Mouse (Mus musculus) c-Kit-negative CD71-positive TER-119-positive erythroid progenitor cells, embryonic 14.5 days (primary cell): Measurements from ENCODE around the gene Wars2.

Experiments used
- DNase-seq: peaks from one replicate; pipeline ENCODE4 v3.0.0-alpha.2; 2013; ENCODE audit warnings: low read depth, low spot score

Gene Wars2

DNA sequence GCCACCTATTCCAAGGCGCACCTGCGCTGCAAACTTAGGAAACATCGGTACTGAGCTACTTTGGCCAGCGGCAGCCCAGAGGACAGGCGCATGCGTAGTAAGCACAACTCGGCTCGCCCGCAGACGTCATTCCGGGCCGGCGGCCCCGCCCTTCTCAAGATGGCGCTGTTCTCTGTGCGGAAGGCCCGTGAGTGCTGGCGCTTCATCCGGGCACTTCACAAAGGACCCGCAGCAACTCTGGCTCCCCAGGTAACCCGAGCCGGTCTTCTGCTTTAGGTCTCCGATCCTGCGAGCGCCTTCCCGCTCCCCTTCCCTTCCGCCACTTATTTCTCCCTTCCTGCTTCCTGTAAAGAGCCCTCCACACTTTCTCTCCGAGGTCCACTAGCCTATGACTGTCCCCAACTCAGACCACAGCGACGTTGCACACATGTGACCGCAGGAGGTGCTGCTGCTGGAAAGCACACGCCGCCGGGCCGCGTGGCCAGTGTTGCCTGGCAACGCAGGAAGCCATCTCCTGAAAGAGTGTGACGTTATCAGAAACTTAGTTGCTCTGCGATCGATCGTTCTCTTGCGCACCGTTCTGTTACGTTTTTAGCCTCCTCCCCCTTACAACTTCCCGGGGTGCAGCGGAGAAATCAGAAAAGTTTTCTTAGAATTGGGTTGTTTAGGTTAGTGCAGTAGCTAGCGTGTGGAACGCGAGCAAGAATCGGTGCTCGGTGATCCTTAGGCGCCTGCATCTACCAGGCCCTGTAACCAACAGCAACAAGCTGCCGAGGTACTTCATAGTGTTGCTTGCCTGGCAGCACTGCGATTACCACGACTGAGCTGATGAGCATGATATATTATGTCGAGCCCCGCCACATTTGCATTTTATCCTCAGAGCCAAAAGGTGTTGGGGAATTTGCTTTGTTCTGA is at the start of gene Wars2:
Wars2 (plus strand) TSS at position 129 of the 915 bp plus-strand sequence.
- peak; percentile 77 for DNase-seq

DNA sequence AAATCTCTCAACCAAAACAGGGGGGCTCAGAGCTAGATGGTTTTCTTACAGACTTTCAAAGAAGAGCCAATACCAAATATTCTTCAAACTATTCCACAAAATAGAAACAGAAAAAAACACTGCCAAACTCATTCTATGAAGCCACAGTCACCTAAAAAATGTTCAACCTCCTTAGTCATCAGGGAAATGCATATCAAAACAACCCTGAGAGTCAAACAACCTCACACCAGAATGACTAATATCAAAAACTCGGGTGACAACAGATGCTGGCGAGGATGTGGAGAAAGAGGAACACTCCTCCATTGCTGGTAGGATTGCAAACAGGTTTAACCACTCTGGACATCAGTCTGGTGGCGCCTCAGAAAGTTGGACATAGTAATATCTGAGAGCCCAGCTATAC is 44.1 kb upstream of the Wars2 start:
- DNase-seq, result no peak

DNA sequence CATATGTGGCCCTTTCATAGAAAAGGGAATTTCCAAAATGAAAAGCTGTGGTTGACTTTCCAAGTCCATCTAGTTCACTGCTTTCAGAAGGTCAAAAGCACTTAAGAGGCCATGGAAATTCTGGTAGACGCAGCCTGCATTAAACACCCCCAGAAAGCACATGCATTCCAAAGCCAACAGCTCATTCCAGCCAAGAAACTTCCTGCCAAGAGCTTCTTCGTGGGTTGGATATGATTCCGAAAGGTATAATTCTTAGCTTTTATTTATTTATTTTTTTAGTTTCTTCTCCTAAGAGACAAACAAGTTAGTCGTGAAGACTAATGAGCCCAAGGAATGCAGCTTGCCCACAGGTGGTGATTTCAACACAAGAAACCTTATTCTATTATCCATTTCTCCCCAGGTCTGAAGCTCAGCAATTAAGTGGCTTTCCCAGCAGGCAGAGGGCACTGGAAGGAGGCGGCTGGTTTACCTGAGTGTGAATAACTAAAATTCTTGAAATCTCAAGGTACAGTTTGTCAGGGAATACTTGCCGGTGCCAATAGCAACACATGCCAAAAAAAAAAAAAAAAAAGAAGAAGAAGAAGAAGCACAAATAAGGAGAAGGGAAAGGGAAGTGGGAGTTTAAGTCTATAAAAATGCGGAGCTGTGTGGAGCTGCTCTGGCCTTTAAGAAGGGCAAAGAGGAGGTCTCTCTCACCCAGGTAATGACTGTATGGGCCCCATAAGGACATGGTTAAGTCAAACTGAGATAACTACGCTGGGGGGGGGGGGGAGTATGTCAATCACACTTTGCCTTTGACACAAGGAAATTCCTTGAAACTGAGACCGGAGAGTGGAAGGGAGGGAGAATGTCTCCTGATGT is 30.3 kb upstream of the Wars2 start:
- DNase-seq, result no peak

DNA sequence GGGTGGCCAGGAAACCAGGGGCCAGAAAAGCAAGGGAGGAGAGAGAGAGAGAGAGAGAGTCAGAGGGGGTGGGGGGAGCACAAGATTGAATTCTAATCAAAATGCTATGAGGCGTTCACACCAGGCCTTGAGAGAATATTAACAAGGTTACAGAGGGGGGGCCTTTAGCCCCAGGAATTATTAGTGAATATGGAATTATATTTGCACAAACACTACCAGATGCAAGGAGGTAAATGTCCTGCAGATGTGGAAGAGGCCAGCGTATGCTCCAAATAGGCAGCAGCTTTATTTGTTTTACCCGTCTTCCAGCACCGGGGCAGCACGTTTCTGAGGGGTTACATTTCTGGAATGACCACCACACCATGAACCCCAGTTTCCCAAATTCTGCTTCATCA is 29.7 kb upstream of the Wars2 start:
- DNase-seq, result no peak

DNA sequence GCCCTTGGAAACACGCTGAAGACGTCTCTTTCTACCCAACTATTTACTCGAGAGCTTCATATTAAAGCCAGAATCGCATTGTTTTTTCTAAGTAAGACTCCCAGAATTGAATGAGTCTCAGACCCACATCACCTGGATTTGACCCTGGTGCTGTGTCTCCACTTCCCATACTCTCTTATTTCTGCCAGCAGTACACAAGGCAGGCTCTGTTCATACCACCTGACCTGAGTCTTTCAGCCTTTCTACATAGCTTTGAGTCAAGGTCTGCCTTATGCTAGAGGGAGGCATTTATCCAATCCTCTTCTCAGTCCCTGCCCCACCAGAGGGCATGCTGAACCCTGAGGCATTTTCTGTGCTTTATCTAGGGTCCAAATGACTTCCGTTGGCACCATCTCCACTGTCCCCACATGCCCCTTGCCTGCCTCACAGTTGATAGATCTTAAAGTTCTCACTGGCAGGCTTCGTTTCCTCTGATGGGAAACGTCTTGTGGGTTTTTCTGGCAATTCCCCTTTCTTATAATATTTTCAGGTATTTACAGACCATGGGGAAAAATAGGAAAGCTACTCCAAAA is 27.5 kb upstream of the Wars2 start:
- no peak for DNase-seq

DNA sequence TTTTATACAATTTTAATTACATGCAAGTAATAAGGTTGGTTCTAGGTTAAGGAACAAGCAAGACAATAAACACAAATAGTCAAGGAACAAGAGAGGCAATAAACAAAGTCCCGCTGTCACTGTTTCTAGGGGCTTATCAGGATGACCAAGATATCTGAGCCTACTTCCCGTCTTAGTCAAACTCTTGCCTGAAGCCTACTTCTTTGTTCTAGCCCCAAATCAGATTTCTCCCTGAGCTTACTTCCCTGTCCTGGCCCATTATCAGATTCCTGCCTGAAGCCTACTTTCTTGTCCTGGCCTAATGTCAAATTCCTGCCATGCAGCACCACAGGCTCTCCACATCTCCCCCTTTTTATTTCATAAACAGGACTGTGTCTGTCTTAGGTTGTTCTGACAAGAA is 19.9 kb upstream of the Wars2 start:
- no peak for DNase-seq

DNA sequence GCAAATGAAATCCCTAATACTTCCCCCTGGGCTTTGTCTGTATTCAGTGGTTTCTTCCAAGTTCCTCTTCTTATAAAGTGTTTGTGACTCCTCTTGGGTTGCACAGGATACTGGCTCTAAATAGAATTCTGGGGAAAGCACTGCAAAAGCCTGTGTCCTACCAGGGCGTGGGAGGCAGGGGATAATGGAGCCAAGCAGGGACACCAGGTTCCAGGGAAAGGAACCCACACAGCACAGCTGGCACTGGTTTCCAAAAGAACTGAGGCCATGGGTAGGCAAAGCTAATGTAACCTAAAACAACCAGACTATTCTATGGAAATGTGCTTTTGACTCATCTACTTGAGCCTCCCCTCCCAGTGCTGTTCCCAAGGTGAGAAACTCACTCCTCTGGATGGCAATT is 10.3 kb upstream of the Wars2 start:
- no peak for DNase-seq

DNA sequence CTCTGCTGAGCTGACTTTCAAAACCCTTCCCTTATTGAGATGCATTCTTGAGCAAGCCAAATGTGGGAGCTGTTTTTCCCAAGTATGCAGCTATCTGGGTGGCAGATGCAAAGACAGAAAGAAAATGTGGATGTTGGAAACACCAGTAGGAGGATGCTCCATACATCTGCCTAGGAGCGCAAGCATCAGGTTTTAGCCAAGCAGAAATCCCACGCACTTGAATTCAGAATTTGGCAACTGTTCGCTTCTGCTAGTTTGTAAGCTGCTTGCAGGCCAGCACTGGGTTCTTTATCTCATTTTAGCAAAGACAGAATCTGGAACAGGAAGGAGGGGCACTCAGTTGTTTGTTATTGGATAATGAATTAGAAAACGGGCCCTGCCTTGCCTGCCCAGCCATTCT is 8.9 kb upstream of the Wars2 start:
- no peak for DNase-seq

DNA sequence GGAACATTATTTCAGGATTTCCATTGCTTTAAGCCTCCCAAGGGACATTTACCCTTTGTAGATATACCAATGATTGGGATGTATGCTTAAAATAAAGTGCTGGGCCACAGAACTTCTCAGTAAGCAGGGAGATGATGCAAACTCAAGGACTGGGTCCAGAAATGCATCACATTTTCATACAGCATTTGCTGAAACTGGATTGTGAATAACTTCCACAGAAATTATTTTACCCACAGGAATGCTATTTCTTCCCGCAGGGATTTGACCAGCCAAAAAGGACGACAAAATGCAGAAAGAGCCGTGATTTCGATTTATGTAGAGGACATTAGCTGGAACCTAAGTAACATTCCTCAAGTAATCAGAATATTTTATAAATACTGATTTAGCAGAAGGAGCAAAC is 7.0 kb upstream of the Wars2 start:
- no peak for DNase-seq

DNA sequence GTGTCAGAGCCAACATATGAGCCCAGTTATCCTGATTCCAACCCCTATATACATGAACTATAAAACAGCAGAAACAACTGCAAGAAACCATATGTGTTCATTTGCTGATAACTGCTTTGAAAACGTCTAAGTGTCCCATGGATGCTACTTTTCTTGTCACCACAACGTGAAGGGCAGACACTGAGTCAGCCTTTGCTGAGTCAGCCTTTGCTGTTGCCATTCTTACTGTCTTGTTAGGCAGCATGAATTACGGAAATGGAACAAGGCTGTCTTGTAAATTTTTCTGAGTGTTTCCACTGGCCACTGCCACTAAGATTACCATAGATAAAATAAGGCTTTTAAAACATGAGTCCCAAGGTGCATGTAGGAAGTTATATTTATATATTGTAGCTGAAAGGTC is 7.0 kb downstream of the Wars2 start:
- DNase-seq, result no peak

DNA sequence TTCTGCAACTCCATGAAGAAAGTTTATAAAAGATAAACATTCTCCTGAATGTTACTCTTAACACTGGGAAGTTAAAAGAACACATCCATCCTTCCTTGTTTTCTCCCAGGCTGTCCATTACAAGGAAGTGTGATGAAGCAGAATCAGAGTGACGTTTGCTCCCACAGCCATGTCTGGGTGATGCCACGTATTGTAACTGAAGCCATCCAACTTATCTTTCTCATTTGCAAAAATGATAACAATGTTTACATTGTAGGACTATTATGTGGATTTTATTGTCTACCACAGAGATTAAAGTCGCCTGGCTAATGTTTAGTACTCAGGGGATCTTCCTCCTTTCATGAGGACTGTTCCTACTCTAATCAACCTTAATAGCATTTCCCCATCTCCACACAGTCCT is 8.2 kb downstream of the Wars2 start:
- no peak for DNase-seq

DNA sequence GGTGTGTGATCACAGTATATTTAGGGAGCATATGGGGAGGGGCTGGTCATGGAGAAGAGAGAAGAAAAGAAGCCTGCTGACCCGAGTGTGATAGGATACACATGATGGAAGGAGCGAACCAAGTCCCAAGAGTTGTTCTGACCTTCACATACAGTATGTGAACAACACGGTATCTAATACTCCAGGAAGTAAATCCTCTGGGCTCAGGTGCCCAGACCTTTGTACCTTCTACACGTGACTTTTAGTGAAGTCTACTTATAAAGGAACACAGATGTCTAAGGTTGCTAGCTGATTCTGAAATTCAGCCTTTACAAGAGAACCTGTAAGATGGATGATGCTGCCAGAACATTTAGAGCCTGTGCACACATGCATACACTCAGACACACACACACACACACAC is 15.4 kb downstream of the Wars2 start:
- no peak for DNase-seq

DNA sequence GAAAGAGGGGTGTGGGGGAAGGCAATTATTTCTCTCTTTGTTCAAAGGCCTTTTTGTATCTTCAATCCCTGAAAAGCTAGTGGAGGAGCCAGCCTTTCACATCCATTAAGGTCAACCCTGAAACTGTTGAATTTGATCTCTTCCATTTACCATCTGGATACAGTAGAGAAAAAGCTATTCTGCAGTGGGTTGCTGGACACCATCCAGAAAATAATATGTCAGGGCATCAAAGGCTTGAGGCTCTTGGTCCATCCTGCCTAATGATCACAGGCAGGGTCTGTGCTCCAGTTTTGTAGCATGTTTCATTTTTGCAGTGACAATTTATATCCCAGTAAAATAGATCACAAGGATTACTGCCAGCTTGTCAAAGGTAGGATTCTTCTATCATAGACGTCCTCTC is 16.1 kb downstream of the Wars2 start:
- DNase-seq, result no peak

DNA sequence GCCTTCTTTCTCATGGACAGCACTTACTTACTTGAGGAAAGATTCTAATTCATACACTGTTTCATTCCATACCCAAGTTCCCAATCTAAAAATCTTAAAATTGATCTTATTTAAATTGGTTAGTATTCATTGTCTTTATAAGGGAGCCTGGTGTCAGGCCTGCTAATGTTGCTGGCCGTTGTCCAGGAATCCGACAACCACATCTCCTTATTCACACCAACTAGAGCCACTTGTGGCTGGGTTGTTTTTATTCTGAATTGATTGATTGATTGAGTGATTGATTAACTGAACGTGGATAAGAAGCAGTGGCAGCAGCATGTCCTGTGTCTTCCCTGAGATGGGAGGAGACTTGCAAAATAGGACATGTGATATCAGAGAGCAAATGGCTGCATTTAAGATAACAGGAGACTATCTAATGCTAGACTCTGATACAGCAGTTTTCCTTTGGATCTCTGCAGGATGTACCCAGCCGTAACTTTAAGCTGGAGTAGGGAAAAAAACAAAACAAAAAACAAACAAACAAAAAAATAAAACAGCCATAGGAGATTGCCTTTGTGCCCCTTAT is 16.7 kb downstream of the Wars2 start:
- DNase-seq, result no peak

DNA sequence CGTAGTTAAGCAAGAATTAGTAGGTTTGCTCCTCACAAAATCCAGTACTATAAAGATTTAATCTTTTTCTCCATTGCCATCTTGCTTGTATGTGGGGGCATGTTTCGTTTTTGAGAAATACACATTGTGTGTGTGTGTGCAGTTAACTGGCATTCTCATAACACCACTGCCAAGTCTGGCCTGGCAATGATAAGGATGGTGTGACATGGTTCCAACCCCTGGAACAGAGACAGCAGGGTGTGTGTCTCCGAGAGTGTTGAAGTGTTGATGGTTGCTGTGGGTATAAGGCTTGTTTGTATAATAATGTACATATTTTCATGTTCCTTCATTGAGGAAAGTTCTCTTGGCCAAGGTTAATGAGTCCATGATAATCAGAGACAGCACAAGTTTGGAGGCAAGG is 19.1 kb downstream of the Wars2 start:
- no peak for DNase-seq

DNA sequence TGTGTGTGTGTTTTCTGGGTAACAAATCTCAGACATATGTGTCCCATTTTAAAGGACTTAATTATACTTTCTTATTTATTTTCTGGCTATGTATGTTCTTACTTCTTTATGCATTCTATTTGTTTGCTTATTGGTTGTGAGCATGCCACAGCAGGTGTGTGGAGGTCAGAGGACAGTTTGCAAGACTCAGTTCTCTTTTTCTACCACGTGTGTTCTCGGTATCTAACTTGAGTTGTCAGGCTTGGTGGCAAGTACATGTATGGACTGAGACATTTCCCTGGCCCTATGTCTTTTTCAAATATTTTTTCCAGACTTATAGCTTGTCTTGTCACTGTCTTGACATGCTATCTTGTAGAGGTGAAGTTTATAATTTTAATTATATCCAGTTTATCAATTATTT is 21.3 kb downstream of the Wars2 start:
- no peak for DNase-seq

DNA sequence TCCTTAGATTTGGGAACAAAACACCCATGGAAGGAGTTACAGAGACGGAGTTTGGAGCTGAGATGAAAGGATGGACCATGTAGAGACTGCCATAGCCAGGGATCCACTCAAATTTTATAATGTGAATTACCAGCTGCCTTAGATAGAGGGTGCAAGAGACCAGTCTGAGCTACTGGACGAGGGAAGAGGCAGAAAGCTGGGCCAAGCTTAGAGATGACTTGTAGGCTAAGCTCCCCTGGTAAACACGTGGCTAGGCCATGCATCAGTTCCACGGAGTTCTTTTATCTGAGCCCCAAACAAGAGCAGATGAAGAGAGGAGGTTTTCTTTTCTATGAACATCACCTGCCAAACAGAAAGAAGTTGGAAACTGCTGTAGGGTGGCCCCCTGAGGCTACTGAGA is 26.9 kb downstream of the Wars2 start:
- DNase-seq, result no peak

DNA sequence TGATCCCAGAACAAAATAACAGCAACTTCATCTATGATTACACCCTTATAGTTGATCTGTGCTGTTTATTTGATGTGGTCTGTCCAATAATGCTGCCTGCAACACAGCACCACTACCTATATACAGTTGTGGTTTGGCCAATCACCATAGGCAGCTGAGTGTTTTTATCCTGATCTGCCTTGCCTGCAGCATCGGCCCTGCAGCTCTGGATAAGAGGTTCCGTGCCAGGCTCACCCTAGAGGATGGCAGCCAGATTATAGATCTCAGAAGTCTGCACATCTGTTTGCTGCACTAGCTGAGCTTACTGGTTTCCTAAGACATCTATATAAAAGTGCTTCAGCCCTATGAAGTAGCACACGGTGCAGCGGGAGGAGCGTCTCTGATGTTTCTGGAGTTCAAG is 32.3 kb downstream of the Wars2 start:
- DNase-seq, result no peak

DNA sequence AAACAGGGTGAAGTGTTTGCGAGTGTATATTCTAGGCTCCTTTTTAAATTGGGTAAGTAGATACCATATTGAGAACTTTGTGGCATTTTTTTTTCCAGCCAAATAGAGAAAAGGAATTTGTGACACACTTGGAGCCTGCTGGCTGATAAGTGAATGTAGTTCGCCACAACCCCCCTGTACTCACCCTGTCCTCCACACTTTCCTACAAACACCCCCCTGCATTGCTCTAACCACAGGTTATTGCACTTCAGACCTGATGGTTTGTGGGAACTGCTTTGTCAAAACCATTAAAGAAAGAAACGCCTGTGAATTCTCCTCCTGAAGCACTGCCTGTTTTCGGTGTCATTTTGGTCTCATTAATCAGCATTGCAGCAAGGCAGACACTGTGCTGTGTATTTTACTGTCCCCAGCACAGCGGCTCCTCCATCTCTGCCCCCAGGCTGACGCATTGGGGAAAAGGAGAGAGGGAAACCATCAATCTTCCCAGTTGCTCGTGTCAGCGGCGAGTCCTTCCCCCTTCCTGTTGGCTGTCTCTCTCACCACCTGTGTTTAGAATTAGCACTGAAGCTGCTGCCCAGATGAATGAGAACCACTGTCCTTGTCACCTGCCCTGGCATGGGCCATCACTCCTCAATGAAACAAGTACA is 33.9 kb downstream of the Wars2 start:
- DNase-seq, result no peak

DNA sequence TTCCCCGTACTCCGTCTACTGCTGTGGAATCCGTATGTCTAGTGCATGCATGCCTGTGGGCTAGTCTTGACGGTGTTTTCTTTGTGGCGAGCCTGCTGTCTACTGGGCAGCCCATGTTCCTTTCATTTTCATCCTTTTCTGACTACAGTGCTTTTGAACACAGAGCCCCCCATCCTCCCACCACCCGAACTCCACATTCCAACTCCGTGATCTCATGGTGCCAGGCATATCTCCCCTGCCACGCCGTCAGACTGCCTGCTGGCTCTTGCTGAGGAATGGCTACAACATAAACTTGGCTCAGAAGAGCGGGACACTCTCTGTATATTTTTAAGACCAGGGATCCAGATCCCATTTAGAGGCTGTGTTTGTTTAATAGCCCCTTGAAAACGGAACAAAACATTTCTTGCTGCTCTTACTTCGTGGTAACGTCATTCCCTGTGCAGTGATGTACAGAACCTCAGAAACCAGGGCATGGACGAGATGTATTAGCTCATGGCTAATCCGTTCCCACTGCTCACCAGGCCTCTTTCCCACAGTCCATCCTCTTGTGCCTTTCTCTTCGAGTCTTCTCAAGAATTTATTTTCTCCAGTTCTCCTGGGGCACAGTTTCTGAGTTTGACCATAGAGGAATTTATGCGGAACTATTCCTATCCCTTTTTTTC is 42.6 kb downstream of the Wars2 start:
- no peak for DNase-seq

DNA sequence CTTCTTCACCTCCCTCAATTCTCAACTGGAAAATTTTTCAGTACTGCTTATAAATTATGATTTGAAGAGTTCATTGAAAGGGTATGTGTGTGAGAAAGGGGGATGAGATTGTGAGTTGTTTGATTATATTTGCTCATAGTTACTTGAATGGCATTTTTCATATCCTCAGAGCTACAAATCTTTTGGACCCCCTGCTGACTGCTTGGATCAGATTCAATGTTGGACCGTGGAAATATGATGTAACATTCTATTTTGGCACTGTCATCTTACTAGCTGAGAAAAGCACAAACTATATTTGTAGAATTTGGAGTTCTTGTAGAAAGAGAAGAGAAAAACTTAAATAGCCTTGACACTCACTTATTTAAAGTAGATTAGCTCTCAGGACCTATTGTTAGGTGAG is 43.5 kb downstream of the Wars2 start:
- no peak for DNase-seq
